Mouse (Mus musculus): ENCODE results near the gene Haus2.

Haus2 gene

GRCm38 (mm10) chr2:120616279-120617163, 7.3 kb downstream of the Haus2 start:
- no peak for DNase-seq (ENCODE audit: low read depth)

GRCm38 (mm10) chr2:120619538-120619937, 10.4 kb downstream of the Haus2 start:
- no peak for DNase-seq (ENCODE audit: low read depth)

DNA sequence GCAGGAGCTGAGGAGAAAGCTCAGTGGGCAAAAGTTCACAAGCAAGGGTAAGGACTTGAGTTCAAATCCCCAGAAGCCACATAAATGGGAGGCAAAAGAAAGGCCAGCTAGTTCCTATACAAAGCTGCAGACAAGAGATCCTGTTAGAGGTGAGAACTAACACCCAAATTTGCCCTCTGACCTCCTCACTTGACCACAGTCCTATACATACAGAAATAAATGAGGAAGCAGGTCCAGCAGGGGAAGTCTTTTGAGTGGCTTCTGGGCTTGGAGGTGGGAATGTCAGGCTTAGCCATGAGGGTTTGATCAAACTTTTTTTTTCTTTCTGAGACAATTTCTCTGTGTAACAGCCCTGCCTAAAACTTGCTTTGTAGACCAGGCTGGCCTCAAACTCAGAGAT, 13.7 kb downstream of the Haus2 start:
- DNase-seq (ENCODE audit: low read depth), result no peak

GRCm38 (mm10) chr2:120628076-120628865, 19.1 kb downstream of the Haus2 start:
- no peak for DNase-seq (ENCODE audit: low read depth)

DNA sequence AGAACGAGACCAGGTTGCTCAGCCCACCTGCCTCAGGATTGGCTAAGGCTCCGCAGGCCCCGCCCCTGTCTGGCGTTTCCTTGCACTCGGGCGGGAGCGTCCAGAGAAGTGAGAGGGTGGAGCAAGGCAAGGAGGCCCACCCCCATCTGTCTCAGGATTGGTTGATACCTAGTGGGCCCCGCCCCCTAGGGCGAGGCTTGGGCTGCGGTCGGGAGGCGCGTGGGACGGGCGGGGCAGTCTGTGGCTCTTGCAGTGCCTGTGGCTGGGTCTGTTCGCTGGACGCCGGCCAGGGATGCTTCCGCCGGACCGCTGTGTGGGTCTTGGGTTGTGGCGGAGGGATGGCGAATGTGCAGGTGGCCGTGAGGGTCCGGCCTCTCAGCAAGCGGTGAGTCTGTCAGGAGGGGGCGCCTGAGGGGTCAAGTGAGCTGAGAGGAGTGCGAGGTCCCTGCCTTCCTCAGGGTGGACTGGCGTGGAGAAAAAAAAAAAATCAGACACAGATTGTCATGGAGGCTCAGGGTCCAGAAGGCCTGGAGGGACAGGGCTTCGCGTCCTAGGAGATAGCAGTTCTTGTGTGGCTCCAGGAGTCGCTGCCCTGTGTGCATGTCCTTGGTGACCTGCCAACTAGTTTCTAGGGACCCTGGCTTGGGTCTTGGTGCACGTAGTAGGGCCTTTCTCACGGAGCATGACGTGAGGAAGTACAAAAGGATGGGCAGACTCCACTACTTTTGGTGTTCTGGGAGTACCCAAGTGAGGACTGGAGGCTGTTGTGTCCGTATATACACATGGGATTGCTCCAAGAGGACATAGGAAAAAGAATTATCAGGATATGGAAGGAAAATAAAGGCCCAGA, 19.9 kb downstream of the Haus2 start, which contains the start of gene Stard9:
Gene Stard9 (plus strand): TSS at position 236 of the 850 bp plus-strand sequence.
- peak; percentile 99 for DNase-seq (ENCODE audit: low read depth)

DNA sequence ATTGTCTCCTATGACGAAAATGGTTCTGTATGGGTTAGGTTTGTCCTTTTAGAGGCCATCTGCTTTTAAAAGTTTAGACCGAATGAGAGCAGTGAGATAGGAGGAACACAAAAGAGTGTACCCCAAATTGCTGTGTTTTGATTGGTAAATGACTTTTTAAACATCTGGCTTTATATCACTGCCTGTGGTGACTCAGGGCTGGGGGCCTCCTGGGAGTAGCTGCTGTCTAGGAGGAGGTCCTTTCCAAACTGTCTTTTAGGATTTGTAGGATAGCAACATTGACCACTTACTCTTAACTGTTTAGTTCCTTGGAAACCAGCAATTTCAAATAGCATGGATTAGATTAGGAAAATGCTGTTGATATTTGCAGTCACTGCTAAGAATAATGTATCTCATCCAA, 21.1 kb downstream of the Haus2 start:
- DNase-seq (ENCODE audit: low read depth), result peak; percentile 64

- DNase-seq (ENCODE audit: low read depth), result no peak
Observed at GRCm38 (mm10) chr2:120630655-120631054, 21.5 kb downstream of the Haus2 start.

- no peak for DNase-seq (ENCODE audit: low read depth)
Observed at GRCm38 (mm10) chr2:120631521-120631920, 22.3 kb downstream of the Haus2 start.

- DNase-seq (ENCODE audit: low read depth), result no peak
Observed at GRCm38 (mm10) chr2:120631957-120632356, 22.8 kb downstream of the Haus2 start.

- DNase-seq (ENCODE audit: low read depth), result no peak
Observed at GRCm38 (mm10) chr2:120640835-120641234, 31.7 kb downstream of the Haus2 start.

DNA sequence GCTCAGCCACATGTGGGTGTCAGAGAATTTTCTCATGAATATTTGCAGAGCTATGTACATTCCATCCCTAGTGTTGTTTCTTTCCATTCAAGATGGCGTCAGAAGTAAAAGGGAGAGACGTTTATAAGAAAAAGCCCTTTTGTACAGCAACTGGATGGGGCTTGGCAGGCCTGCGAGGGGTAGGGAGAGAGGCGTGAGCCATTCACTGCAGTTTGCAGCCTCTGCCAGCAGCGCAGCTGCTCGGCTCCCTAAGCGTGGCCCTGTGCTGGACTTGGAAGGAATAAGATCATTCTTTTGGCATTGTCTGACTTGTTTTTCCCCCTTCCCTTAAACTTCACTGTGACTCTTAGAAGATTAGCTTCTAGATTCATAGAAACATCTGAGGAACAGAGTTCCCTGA, 34.7 kb downstream of the Haus2 start:
- peak; percentile 33 for DNase-seq (ENCODE audit: low read depth)

DNA sequence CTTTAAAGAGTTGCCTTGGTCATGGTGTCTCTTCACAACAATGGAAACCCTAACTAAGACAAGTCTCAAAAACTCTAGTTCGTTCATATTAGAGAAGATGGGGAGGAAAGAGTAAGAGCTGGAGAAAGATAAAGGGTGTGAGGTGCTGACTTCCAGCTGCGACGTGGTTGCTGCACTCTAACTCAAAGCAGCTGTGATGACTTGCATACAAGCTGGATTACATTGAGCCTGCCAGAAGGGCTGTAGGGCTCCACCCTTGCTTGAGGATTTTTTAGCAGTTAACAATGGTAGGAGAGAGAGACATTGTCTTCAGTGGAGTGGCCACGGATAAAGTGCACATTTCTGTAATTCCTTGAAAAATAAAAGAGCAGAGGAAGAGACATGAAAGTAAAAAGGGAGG, 37.6 kb downstream of the Haus2 start:
- peak; percentile 87 for DNase-seq (ENCODE audit: low read depth)

DNA sequence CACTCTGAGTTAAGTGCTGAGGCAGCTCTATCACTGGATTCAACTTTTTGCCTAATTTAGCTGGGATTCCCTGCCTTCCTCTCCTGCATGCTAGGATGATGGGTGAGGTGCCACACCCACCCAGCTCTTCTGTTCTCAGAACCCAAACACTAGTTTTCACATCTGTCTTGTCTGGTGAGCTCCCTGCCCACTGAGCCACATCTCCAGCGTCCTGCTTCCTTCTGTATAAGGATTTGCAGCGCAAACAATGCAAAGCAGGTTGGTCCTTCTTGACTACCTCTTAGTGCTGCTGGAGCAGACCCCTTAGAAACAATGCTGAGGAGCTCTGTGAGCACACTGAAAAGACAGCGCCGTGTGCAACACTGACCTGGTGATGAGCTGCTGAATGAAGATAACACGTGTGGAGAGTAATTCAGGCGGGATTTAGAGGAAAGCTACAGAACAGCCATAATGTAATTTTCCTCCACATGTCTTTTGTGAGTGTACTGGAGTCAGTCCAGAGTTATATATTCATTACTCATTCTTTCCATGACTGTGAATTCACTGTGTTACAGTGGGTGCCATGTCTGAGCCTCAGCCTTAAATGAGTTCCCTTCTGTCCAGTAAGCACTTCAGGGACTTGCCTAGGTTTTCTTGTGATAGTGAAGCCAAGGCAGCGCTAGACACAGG, 43.2 kb downstream of the Haus2 start:
- DNase-seq (ENCODE audit: low read depth), result peak; percentile 83

- DNase-seq (ENCODE audit: low read depth), result peak; percentile 47
Observed at GRCm38 (mm10) chr2:120652925-120653284, 43.7 kb downstream of the Haus2 start.

DNA sequence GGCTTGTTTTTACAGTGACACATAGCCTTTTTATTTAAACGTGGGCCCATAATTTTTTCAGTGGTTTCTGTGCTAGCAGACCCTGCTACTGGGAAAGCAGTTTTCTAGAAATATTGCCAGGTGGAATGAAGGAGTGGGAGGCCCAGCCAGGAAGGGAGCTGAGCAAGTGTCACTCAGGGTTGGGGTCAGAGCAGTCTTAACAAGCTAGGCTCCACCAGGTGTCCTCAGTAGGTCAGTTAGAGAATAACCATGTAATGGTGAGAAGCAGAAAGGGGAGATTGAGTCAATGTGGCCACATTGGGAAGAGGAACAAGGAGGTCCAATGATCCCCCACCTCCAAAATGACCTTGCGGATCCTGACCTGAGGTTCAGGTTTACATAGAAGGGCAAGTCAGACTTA, 45.5 kb downstream of the Haus2 start:
- no peak for DNase-seq (ENCODE audit: low read depth)

- no peak for DNase-seq (ENCODE audit: low read depth)
Observed at GRCm38 (mm10) chr2:120655905-120656304, 46.7 kb downstream of the Haus2 start.

- DNase-seq (ENCODE audit: low read depth), result no peak
Observed at GRCm38 (mm10) chr2:120656711-120657110, 47.5 kb downstream of the Haus2 start.

GRCm38 (mm10) chr2:120658486-120658885, 49.3 kb downstream of the Haus2 start:
- DNase-seq (ENCODE audit: low read depth), result no peak

GRCm38 (mm10) chr2:120659318-120659717, 50.1 kb downstream of the Haus2 start:
- no peak for DNase-seq (ENCODE audit: low read depth)

GRCm38 (mm10) chr2:120660486-120661078, 51.4 kb downstream of the Haus2 start:
- DNase-seq (ENCODE audit: low read depth), result no peak

GRCm38 (mm10) chr2:120662766-120663165, 53.6 kb downstream of the Haus2 start:
- DNase-seq (ENCODE audit: low read depth), result no peak

Data from NIH3T3 (cell line).